Mouse (Mus musculus) kidney, embryonic 15.5 days (tissue): Measurements from ENCODE around the gene Kcnk5. TPM values are rescaled to one million over a fixed set of nuclear protein-coding genes. Genes with fewer than 3 reads are reported as not detected.

Experiments used
- ATAC-seq: fragments of 200-750 bp; cut with Nextera tagmentation; replicated peaks from 2 replicates; pipeline ENCODE4 v1.8.0; 2017; ENCODE audit warnings: moderate TSS enrichment; ENCODE audit not compliant: low FRiP score
- H3K27ac ChIP-seq: fragments of 300-500 bp; sonication (generic); 2 replicates; pipeline ENCODE4 v1.5.1; 2015; ENCODE audit warnings: mild to moderate bottlenecking, inconsistent platforms
- H3K27me3 ChIP-seq: fragments of 300-500 bp; sonication (generic); 2 replicates; pipeline ENCODE4 v1.6.1; 2015; ENCODE audit warnings: inconsistent platforms
- H3K36me3 ChIP-seq: fragments of 300-500 bp; sonication (generic); 2 replicates; pipeline ENCODE4 v1.6.1; 2015; ENCODE audit warnings: inconsistent platforms
- H3K4me1 ChIP-seq: fragments of 300-500 bp; sonication (generic); 2 replicates; pipeline ENCODE4 v1.6.1; 2015; ENCODE audit warnings: inconsistent platforms
- H3K4me2 ChIP-seq: fragments of 300-500 bp; sonication (generic); 2 replicates; pipeline ENCODE4 v1.6.1; 2015; ENCODE audit warnings: moderate library complexity, mild to moderate bottlenecking, inconsistent platforms
- H3K4me3 ChIP-seq: fragments of 300-500 bp; sonication (generic); replicated peaks from 2 replicates; pipeline ENCODE4 v1.5.1; 2015; ENCODE audit warnings: mild to moderate bottlenecking, inconsistent platforms
- H3K9ac ChIP-seq: fragments of 300-500 bp; sonication (generic); 2 replicates; pipeline ENCODE4 v1.6.1; 2015; ENCODE audit warnings: mild to moderate bottlenecking, inconsistent platforms
- H3K9me3 ChIP-seq: fragments of 300-500 bp; sonication (generic); replicated peaks from 2 replicates; pipeline ENCODE4 v1.6.1; 2016; ENCODE audit warnings: inconsistent platforms
- WGBS: fragments of 180-500 bp; shearing (Covaris S2); methylation state at CpG from one replicate; pipeline ENCODE4 v1.1.7; 2015; ENCODE audit warnings: mixed read lengths; 5-methylcytosine and 5-hydroxymethylcytosine counted together
- polyA plus RNA-seq: library from polyadenylated mRNA; unstranded; fragments of >200 nt; fragmentation: Nextera tagmentation; extraction: Ambion mirVana; gene quantifications from 2 replicates; pipeline ENCODE4 v1.2.1, GENCODE M21; 2015

The Kcnk5 gene
- polyA plus RNA-seq, 1 experiment from 2014 or later: 17.3 TPM

DNA sequence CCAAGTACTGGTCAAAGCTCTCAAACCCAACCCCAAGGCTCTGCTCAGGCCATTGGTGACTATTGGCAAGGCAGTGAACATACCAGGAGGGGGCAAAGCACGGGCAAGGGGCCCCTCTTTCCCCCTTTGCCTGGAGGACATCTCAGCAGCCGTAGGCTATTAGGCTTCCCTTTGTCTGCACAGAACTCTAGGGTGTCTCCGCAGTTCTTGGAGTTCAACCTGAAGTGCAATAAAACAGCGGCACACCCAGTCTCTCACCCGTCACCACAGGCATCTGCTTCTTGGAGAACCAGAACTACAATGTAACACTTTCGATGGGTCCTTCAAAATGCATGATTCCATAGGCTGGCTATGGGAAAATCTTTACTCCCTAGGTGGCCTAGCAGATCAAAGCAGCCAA, 53.4 kb downstream of the Kcnk5 start:
- Histone ChIP-seq H3K4me1 (no peaks in the 10 kb centered on the region), H3K27me3 (no peaks in the 10 kb centered on the region), H3K27ac (no peak overlapping the region), H3K4me2 (no peak overlapping the region), H3K36me3 (no peaks in the 10 kb centered on the region), H3K4me3 (no peak overlapping the region), H3K9ac (no peak overlapping the region), H3K9me3 (no peaks in the 10 kb centered on the region)
- no peak for ATAC-seq
- WGBS: 76% methylated on average over 6 of the region's 6 CpGs

DNA sequence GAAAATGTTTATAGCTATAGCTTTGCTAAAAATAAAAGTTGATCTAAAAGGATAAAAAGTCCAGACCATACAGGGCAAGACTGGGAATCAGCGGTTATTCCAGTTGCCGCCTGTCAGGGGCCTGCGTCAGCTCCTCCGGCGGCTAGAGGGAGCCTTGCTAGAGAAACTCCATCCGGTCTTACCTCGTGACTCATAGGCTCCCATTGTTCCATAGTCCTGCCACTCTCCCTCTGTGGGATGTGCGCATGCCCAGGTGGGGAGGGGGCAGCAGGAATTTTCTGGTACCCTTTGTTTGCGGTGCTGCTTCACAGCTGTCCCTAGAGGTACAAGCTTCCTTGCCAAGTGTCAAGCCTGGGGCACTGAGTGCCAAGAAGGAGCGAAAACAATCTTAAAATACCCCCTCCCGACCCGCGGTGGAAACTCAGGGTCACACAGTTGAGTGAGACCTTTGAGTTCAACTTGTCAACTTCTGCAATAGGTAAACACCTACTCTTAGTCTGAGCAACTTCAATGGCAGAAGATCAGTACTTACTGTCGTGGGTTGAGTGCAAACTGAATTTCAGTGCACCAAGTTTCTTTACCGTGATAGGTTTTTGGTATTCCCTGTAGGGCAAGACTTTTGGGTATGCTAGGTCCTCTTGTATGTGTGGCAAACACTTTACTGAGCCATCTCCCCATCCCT, 54.1 kb downstream of the Kcnk5 start:
- Histone ChIP-seq H3K27me3 (no peaks in the 10 kb centered on the region), H3K36me3 (no peaks in the 10 kb centered on the region), H3K9me3 (no peaks in the 10 kb centered on the region), H3K27ac (no peak overlapping the region), H3K4me3 (no peak overlapping the region), H3K4me1 (no peaks in the 10 kb centered on the region), H3K4me2 (no peak overlapping the region), H3K9ac (no peak overlapping the region)
- 79% methylated on average over 15 of the region's 15 CpGs for WGBS
- no peak for ATAC-seq

DNA sequence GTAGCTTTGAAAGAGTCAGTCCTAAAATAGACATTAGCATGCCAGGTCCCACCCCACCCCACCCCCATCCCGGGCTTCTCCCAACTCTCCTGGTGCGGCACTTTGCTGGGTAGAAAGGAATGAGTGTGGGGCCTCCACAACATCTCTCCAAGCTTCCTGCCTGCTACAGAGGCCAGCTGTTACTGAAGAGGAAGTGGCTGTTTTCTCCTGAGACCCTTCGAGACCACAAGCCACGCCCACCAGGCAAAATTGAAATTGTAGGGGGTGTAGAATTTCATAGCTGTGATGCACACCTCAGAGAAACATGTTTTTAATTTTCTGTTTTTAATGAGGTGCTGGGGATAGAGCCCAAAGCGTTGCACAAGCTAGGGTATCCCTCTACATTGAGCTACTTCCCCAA, 60.7 kb downstream of the Kcnk5 start:
- WGBS: 67% methylated on average over 5 of the region's 5 CpGs
- Histone ChIP-seq H3K4me1 (peaks cover 14% of the 10 kb centered on the region), H3K9me3 (no peaks in the 10 kb centered on the region), H3K9ac (no peak overlapping the region), H3K27me3 (no peaks in the 10 kb centered on the region), H3K4me3 (no peak overlapping the region), H3K36me3 (no peaks in the 10 kb centered on the region), H3K27ac (no peak overlapping the region), H3K4me2 (no peak overlapping the region)
- no peak for ATAC-seq

DNA sequence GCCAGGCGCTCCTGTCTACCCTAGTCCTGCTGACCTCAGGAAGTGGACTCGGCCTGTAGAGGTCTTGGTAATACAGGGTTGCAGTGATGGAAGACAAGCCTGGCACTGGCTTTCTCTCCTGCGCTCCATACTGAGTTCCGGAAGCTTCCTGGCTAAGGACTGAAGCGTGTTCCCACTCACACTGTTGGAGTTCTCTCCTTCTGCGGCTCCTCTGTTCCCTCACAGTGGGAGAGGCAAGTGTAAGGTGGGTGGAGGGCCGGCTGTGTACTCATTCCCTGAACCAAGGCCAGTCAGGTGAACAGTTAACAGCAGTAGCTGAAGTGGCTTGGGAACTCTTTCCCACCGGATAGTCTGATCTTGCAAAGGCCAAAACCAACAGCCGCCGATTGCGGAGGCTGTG, 61.6 kb downstream of the Kcnk5 start:
- H3K4me2 ChIP-seq: no peak overlapping the region
- peaks cover 16% of the 10 kb centered on the region for H3K4me1 ChIP-seq
- 94% methylated on average over 11 of the region's 11 CpGs for WGBS
- H3K27ac ChIP-seq: no peak overlapping the region
- no peaks in the 10 kb centered on the region for H3K36me3 ChIP-seq
- H3K27me3 ChIP-seq: no peaks in the 10 kb centered on the region
- H3K4me3 ChIP-seq: no peak overlapping the region
- no peaks in the 10 kb centered on the region for H3K9me3 ChIP-seq
- ATAC-seq: no peak
- H3K9ac ChIP-seq: no peak overlapping the region

DNA sequence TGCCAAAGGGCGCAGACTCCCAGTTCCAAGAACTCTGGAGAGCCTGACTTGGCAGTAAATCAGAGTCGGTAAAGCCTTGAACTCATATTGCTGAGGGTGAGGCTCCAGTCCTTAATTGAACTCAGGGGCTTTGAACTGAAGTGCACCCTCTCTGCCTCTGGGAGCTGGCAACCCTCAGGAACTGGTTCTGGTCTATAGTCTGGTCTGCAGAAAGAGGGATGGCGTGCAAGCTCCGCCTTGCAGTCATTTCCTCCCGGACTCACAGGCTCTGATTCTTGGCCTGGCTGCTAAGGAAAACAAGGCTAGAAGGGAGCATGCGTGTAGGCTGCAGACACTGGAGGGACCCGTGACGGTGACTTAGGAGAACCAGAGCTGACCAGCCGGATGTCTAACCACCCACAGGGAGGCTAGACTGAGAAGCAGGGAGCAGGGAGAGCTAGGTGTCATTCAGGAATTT, 65.4 kb downstream of the Kcnk5 start:
- peak overlapping the region; percentile 49; the same call in 1 of the 2 replicates for H3K27ac ChIP-seq
- no peak overlapping the region for H3K4me3 ChIP-seq
- no peaks in the 10 kb centered on the region for H3K36me3 ChIP-seq
- H3K27me3 ChIP-seq: no peaks in the 10 kb centered on the region
- no peak overlapping the region for H3K4me2 ChIP-seq
- no peak overlapping the region for H3K9ac ChIP-seq
- 16% methylated on average over 9 of the region's 9 CpGs for WGBS
- H3K9me3 ChIP-seq: no peaks in the 10 kb centered on the region; the same call in 1 of the 2 replicates
- peak; percentile 45; the same call in 1 of the 2 replicates for ATAC-seq
- H3K4me1 ChIP-seq: peaks cover 33% of the 10 kb centered on the region

DNA sequence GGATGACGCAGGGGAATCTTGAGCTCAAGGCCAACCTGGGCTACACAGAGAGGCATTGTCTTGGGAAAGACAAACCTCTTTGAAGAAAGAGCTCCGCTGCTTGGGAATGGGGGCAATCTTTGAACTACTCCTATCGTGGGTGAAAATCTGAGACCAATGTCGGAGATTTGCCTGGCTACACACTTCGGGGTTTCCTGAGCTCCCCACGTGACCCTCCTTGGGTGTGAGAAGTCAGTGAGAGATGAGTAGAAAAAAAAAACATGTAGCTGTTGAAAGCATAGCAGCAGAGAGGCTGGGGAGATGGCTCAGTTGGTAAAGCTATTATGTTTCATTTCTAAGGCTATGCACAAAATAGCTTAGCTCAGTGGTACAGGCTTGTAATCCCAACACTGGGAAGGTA, 66.7 kb downstream of the Kcnk5 start:
- WGBS: 80% methylated on average over 6 of the region's 6 CpGs
- no peak for ATAC-seq
- no peak overlapping the region for H3K27ac ChIP-seq
- H3K36me3 ChIP-seq: no peaks in the 10 kb centered on the region
- H3K4me1 ChIP-seq: peaks cover 33% of the 10 kb centered on the region
- H3K27me3 ChIP-seq: no peaks in the 10 kb centered on the region
- no peak overlapping the region for H3K9ac ChIP-seq
- H3K9me3 ChIP-seq: no peaks in the 10 kb centered on the region; the same call in 1 of the 2 replicates
- no peak overlapping the region for H3K4me3 ChIP-seq
- H3K4me2 ChIP-seq: no peak overlapping the region

DNA sequence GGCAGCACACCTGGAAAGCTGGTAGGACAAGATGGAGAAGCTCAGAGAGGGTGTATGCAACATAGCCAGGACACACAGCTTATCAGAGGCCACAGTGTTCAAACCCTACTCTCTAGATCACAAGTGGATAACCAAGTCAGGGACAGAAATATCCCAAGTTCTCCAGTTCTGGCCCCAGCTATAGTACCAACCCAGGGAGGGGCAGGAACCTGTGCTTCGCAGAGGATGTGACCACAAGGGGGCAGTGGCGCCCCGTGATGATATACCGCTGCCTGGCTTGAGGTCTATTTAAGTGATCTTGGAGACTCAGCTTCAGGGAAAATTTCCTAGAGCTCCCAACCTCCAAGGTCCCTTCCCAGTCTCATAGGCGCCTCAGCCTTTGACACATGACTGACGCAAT, 67.6 kb downstream of the Kcnk5 start:
- WGBS: 7% methylated on average over 6 of the region's 6 CpGs
- peak; percentile 69 for ATAC-seq
- Histone ChIP-seq H3K27me3 (no peaks in the 10 kb centered on the region), H3K4me2 (no peak overlapping the region), H3K4me1 (peaks cover 33% of the 10 kb centered on the region), H3K4me3 (no peak overlapping the region), H3K9ac (no peak overlapping the region), H3K27ac (0 out of 2 replicates have a peak overlapping the region, but pooled peaks have one; percentile 27), H3K9me3 (no peaks in the 10 kb centered on the region; the same call in 1 of the 2 replicates), H3K36me3 (no peaks in the 10 kb centered on the region)

DNA sequence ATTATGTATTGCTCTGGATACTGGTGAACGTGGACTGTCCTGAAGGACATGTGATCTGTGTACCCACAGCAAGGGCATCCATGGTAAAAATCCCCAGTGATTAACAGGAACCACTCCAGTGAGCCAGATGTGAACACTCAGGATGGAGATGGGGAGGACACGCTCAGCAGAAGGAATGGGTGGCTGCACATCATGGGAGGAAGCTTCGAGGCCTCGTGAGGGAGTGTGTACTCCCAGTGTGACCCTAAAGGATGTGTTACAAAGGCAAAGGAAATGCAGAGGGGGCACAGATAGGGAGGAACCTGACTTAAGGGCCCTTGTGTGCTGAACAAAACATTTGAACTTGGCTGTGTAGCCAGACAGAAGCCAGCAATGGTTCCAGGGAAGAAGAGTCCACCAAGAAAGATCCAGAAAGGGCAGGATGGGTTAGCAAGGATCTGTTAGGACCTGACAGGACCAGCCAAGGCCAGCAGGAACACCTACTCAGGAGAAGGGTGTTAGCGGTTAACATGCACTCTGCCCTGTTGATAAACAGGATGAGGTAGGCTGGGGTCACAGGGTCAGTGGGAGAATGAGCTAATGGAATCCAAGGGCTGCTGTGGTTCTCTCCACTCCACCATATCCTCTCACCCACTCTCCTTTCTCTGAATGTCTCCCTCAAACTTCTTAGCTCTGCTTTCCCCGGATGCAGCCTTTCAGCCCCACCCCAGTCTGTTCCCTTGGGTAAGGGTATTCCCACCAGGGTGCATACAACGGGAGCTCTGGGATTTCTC, 68.2 kb downstream of the Kcnk5 start:
- Histone ChIP-seq H3K4me3 (no peak overlapping the region), H3K4me1 (peaks cover 33% of the 10 kb centered on the region), H3K4me2 (no peak overlapping the region), H3K9ac (no peak overlapping the region), H3K27me3 (no peaks in the 10 kb centered on the region), H3K9me3 (no peaks in the 10 kb centered on the region; the same call in 1 of the 2 replicates), H3K27ac (0 out of 2 replicates have a peak overlapping the region, but pooled peaks have one; percentile 27), H3K36me3 (no peaks in the 10 kb centered on the region)
- peak; percentile 50 for ATAC-seq
- 26% methylated on average over 7 of the region's 7 CpGs for WGBS

DNA sequence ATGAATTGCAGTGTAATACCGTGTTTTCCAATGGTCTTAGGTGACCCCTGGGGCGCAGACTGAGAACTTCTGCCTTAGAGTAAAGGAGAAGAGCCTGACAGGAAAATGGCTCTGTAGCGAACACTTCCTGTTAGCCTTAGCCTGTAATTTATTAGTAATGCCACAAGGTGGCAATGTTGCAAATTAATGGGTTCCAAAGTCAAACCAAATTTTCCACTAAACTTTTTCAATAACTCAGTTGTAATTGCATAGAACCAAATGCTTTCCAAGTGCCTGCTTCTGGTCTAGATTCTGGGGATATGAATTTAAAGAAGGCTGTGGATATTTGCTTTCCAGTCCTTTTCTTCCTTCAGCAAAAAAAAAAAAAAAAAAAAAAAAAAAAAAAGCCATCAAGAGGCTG, 69.4 kb downstream of the Kcnk5 start:
- Histone ChIP-seq H3K9ac (no peak overlapping the region), H3K36me3 (no peaks in the 10 kb centered on the region), H3K4me3 (no peak overlapping the region), H3K4me2 (no peak overlapping the region), H3K4me1 (peaks cover 30% of the 10 kb centered on the region), H3K27ac (no peak overlapping the region), H3K9me3 (no peaks in the 10 kb centered on the region; the same call in 1 of the 2 replicates), H3K27me3 (no peaks in the 10 kb centered on the region)
- ATAC-seq: no peak
- 75% methylated on average over 3 of the region's 3 CpGs for WGBS

DNA sequence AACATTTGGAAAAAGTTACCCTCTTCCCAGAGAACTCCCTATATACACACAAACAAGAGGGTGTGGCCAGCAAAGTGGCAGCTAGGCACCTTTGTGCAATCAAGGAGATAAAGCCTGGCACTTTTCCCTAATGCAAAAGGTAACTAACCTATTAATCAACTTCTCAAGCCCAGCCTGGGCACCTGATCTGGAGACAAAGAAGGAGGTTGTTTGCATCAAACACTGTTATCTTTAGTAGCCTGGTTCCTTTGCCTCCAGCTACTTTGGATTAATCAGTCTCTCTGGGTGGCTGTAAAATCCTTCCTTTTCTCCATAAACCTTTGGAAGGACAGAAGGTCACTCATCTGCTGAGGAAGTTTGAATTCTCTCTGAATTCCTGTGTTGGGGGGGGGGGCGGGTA, 70.7 kb downstream of the Kcnk5 start:
- no peak overlapping the region for H3K4me2 ChIP-seq
- WGBS: 89% methylated on average over 1 of the region's 1 CpGs
- H3K4me1 ChIP-seq: peaks cover 19% of the 10 kb centered on the region
- ATAC-seq: no peak
- no peaks in the 10 kb centered on the region; the same call in 1 of the 2 replicates for H3K9me3 ChIP-seq
- no peak overlapping the region for H3K4me3 ChIP-seq
- H3K27ac ChIP-seq: no peak overlapping the region
- H3K36me3 ChIP-seq: no peaks in the 10 kb centered on the region
- H3K27me3 ChIP-seq: no peaks in the 10 kb centered on the region
- no peak overlapping the region for H3K9ac ChIP-seq

DNA sequence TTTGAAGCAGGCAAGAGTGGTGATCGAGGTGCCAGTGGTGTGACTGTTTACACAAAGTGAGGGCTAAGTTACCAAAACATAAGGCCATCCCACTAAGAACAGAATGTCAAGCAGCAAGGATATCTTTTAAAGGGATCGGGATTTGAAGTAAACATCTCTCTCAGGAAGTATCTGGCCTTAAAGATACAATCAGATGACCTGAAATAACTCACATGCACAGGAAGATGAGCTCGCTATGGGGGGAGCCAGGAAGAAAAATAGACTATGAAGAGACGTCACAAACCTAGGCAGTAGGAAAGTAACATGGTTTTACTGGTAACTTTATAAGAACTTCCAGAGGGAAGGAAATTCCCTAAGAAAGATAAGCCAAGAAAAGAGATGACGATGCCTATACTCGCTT, 75.3 kb downstream of the Kcnk5 start:
- Histone ChIP-seq H3K4me3 (no peak overlapping the region), H3K36me3 (no peaks in the 10 kb centered on the region), H3K4me2 (no peak overlapping the region), H3K9me3 (no peaks in the 10 kb centered on the region), H3K27ac (peak overlapping the region; percentile 32; the same call in 1 of the 2 replicates), H3K27me3 (no peaks in the 10 kb centered on the region), H3K9ac (no peak overlapping the region), H3K4me1 (no peaks in the 10 kb centered on the region)
- ATAC-seq: no peak
- WGBS: 74% methylated on average over 6 of the region's 6 CpGs

DNA sequence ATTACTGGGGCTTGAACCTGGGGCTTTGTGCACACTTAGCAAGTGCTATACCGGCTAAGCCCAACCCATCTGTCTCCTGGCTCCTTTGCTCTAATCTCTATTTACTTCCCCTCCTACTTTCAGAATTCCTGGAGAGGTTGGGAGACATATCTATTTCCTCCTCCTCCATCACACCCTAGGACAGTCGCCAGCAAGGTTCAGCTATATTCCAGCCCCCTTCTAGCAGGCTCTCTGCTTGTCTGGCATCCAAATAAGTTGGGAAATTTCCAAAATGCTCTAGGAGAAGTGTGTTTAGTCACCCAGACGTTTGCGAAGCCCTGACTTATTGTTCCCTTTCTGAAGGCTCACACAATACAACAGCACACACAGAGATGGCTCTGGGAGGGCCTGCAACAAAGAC, 78.4 kb downstream of the Kcnk5 start:
- H3K36me3 ChIP-seq: no peaks in the 10 kb centered on the region
- WGBS: 65% methylated on average over 4 of the region's 4 CpGs
- H3K9me3 ChIP-seq: no peaks in the 10 kb centered on the region
- no peak overlapping the region for H3K4me2 ChIP-seq
- no peak overlapping the region for H3K9ac ChIP-seq
- ATAC-seq: no peak
- H3K4me1 ChIP-seq: no peaks in the 10 kb centered on the region
- H3K27me3 ChIP-seq: no peaks in the 10 kb centered on the region
- H3K4me3 ChIP-seq: no peak overlapping the region
- no peak overlapping the region for H3K27ac ChIP-seq
